ENCODE assay signal across 16 mouse cellular contexts in genomic region chr4:98023245-98023792, GRCm38 (mm10).
A peak's percentile ranks its signal among the peaks of the same experiment; 100 is the strongest.
DNase-seq lines count a peak whose midpoint lies in the region; ATAC-seq and TF ChIP-seq lines count a peak whose summit lies in the region.
"Had no signal": no experiment of that assay in that cellular context is flagged by ENCODE, and none has a peak within 500 bp of the region (broad histone marks: within the 10 kb centered on the region; RNA-seq: fewer than 3 reads in every experiment).

No protein-coding gene starts in this region.

- peak; percentile 77 for ATAC-seq in forebrain, embryonic 13.5 days
- no peak for ATAC-seq in forebrain, embryonic 11.5 days (replicated peaks; ENCODE audit: low FRiP score)
- ATAC-seq in neural tube, embryonic 12.5 days (ENCODE audit: low FRiP score, low read depth), result peak; percentile 67; the same call in 1 of the 2 replicates
- ATAC-seq in neural tube, embryonic 15.5 days (ENCODE audit: low FRiP score), result no peak
- peak; percentile 54; the same call in 1 of the 2 replicates for ATAC-seq in hindbrain, embryonic 14.5 days (ENCODE audit: low FRiP score)
- ATAC-seq in midbrain, postnatal 0 days (ENCODE audit: low FRiP score), result no peak
- ATAC-seq: intestine, postnatal 0 days; liver, postnatal 0 days had no signal

- peaks cover 28% of the 10 kb centered on the region for H3K36me3 ChIP-seq in forebrain, embryonic 13.5 days (ENCODE audit: poor library complexity, severe bottlenecking)
- H3K36me3 ChIP-seq in forebrain, embryonic 11.5 days (ENCODE audit: control insufficient read depth, insufficient read depth, low read length), result no peaks in the 10 kb centered on the region; the same call in 1 of the 2 replicates
- peaks cover 12% of the 10 kb centered on the region for H3K36me3 ChIP-seq in neural tube, embryonic 12.5 days
- no peaks in the 10 kb centered on the region for H3K36me3 ChIP-seq in neural tube, embryonic 15.5 days
- no peaks in the 10 kb centered on the region for H3K36me3 ChIP-seq in hindbrain, embryonic 14.5 days (replicated peaks; ENCODE audit: control insufficient read depth, insufficient read depth)
- H3K36me3 ChIP-seq in midbrain, postnatal 0 days (ENCODE audit: insufficient read depth, low read length), result no peaks in the 10 kb centered on the region
- H3K36me3 ChIP-seq in thymus, adult 2 months (ENCODE audit: control insufficient read depth, insufficient read depth, low read length), result no peaks in the 10 kb centered on the region

- no peaks in the 10 kb centered on the region for H3K27me3 ChIP-seq in forebrain, embryonic 13.5 days
- no peaks in the 10 kb centered on the region for H3K27me3 ChIP-seq in forebrain, embryonic 11.5 days (ENCODE audit: control insufficient read depth, insufficient read depth, low read length)
- H3K27me3 ChIP-seq in neural tube, embryonic 12.5 days (replicated peaks), result no peaks in the 10 kb centered on the region
- H3K27me3 ChIP-seq in neural tube, embryonic 15.5 days (replicated peaks), result no peaks in the 10 kb centered on the region
- H3K27me3 ChIP-seq in hindbrain, embryonic 14.5 days (ENCODE audit: control insufficient read depth, insufficient read depth, low read length), result no peaks in the 10 kb centered on the region
- H3K27me3 ChIP-seq in midbrain, postnatal 0 days (ENCODE audit: insufficient read depth, low read length), result no peaks in the 10 kb centered on the region
- H3K27me3 ChIP-seq in thymus, adult 2 months (ENCODE audit: control insufficient read depth, insufficient read depth, low read length), result no peaks in the 10 kb centered on the region

- H3K4me1 ChIP-seq in forebrain, embryonic 13.5 days, result peaks cover 42% of the 10 kb centered on the region
- H3K4me1 ChIP-seq in forebrain, embryonic 11.5 days (replicated peaks; ENCODE audit: control insufficient read depth, insufficient read depth, low read length), result peaks cover 3% of the 10 kb centered on the region; the same call in 1 of the 2 replicates
- peaks cover 8% of the 10 kb centered on the region; the same call in 1 of the 2 replicates for H3K4me1 ChIP-seq in neural tube, embryonic 12.5 days
- H3K4me1 ChIP-seq in neural tube, embryonic 15.5 days, result peaks cover 6% of the 10 kb centered on the region; the same call in 1 of the 2 replicates
- peaks cover 10% of the 10 kb centered on the region; the same call in 1 of the 2 replicates for H3K4me1 ChIP-seq in hindbrain, embryonic 14.5 days (replicated peaks; ENCODE audit: control insufficient read depth, insufficient read depth, low read length)
- no peaks in the 10 kb centered on the region for H3K4me1 ChIP-seq in midbrain, postnatal 0 days (ENCODE audit: insufficient read depth, low read length)
- H3K4me1 ChIP-seq in thymus, adult 2 months (replicated peaks; ENCODE audit: control insufficient read depth, insufficient read depth, low read length), result peaks cover 6% of the 10 kb centered on the region

- TF ChIP-seq POLR2A in thymus, adult 2 months (IDR thresholded peaks at IDR 0.05; ENCODE audit: control insufficient read depth, extremely low read depth, insufficient read depth, low read length, poor library complexity), result no peak

- H3K9me3 ChIP-seq in forebrain, embryonic 13.5 days (replicated peaks), result no peaks in the 10 kb centered on the region
- no peaks in the 10 kb centered on the region for H3K9me3 ChIP-seq in forebrain, embryonic 11.5 days (ENCODE audit: control insufficient read depth, low read length)
- no peaks in the 10 kb centered on the region for H3K9me3 ChIP-seq in neural tube, embryonic 12.5 days
- no peaks in the 10 kb centered on the region for H3K9me3 ChIP-seq in neural tube, embryonic 15.5 days (replicated peaks)
- no peaks in the 10 kb centered on the region for H3K9me3 ChIP-seq in hindbrain, embryonic 14.5 days (ENCODE audit: control insufficient read depth, low read length)
- H3K9me3 ChIP-seq in midbrain, postnatal 0 days (ENCODE audit: low read length), result no peaks in the 10 kb centered on the region

- no peak overlapping the region for H3K4me3 ChIP-seq in forebrain, embryonic 13.5 days
- H3K4me3 ChIP-seq in forebrain, embryonic 11.5 days (ENCODE audit: low read depth, low read length), result no peak overlapping the region
- H3K4me3 ChIP-seq in neural tube, embryonic 12.5 days, result no peak overlapping the region
- no peak overlapping the region for H3K4me3 ChIP-seq in neural tube, embryonic 15.5 days (replicated peaks)
- H3K4me3 ChIP-seq in hindbrain, embryonic 14.5 days (replicated peaks; ENCODE audit: low read length), result no peak overlapping the region
- H3K4me3 ChIP-seq in midbrain, postnatal 0 days (ENCODE audit: low read depth, low read length), result no peak overlapping the region
- no peak overlapping the region for H3K4me3 ChIP-seq in thymus, adult 2 months (ENCODE audit: control insufficient read depth, insufficient read depth, low read length)
- H3K4me3 ChIP-seq: heart, adult 2 months had no signal

- H3K27ac ChIP-seq in forebrain, embryonic 13.5 days, result peak overlapping the region; percentile 84
- no peak overlapping the region for H3K27ac ChIP-seq in forebrain, embryonic 11.5 days (ENCODE audit: low read depth, low read length)
- H3K27ac ChIP-seq in neural tube, embryonic 12.5 days, result no peak overlapping the region
- H3K27ac ChIP-seq in neural tube, embryonic 15.5 days (replicated peaks), result no peak overlapping the region
- peak overlapping the region; percentile 54; the same call in 1 of the 2 replicates for H3K27ac ChIP-seq in hindbrain, embryonic 14.5 days
- no peak overlapping the region for H3K27ac ChIP-seq in midbrain, postnatal 0 days (ENCODE audit: low read depth, low read length)
- H3K27ac ChIP-seq in thymus, adult 2 months (ENCODE audit: control insufficient read depth, insufficient read depth, low read length), result no peak overlapping the region
- H3K27ac ChIP-seq: heart, adult 2 months had no signal

- H3K9ac ChIP-seq in forebrain, embryonic 13.5 days, result no peak overlapping the region
- H3K9ac ChIP-seq in forebrain, embryonic 11.5 days (ENCODE audit: low read length), result no peak overlapping the region
- H3K9ac ChIP-seq in neural tube, embryonic 12.5 days, result no peak overlapping the region
- H3K9ac ChIP-seq in neural tube, embryonic 15.5 days (replicated peaks), result no peak overlapping the region
- no peak overlapping the region for H3K9ac ChIP-seq in hindbrain, embryonic 14.5 days
- H3K9ac ChIP-seq in midbrain, postnatal 0 days (replicated peaks; ENCODE audit: low read length, poor library complexity, severe bottlenecking), result no peak overlapping the region
- H3K9ac ChIP-seq: liver, postnatal 0 days had no signal

- H3K4me2 ChIP-seq in forebrain, embryonic 13.5 days, result no peak overlapping the region
- H3K4me2 ChIP-seq in forebrain, embryonic 11.5 days (ENCODE audit: low read depth, low read length, severe bottlenecking), result no peak overlapping the region
- H3K4me2 ChIP-seq in neural tube, embryonic 12.5 days (replicated peaks), result no peak overlapping the region
- no peak overlapping the region for H3K4me2 ChIP-seq in neural tube, embryonic 15.5 days
- no peak overlapping the region for H3K4me2 ChIP-seq in hindbrain, embryonic 14.5 days (replicated peaks)
- H3K4me2 ChIP-seq in midbrain, postnatal 0 days (ENCODE audit: low read depth, low read length, poor library complexity, severe bottlenecking), result no peak overlapping the region

- TF ChIP-seq CTCF in midbrain, postnatal 0 days (IDR thresholded peaks at IDR 0.05), result no peak
- TF ChIP-seq CTCF in thymus, adult 2 months (IDR thresholded peaks at IDR 0.05; ENCODE audit: borderline replicate concordance, control insufficient read depth, extremely low read depth, insufficient read depth, low read length, poor library complexity), result no peak

- DNase-seq in forebrain, embryonic 11.5 days (ENCODE audit: low spot score), result no peak
- peak; percentile 49 for DNase-seq in hindbrain, embryonic 14.5 days (ENCODE audit: low spot score)
- DNase-seq in midbrain, postnatal 0 days (ENCODE audit: low spot score), result peak; percentile 61
- no peak for DNase-seq in thymus, adult 2 months
- DNase-seq in gastrocnemius, adult 18-20 months (ENCODE audit: low spot score), result no peak
- DNase-seq: adrenal gland, postnatal 36 days; cerebellum, adult 8-10 months; gastrocnemius, postnatal 10 days; heart, adult 2 months; liver, postnatal 0 days; lung, postnatal 10 days; thymus, postnatal 25 days had no signal

- 27% methylated on average over 6 of the region's 6 CpGs for WGBS in forebrain, embryonic 13.5 days
- WGBS in forebrain, embryonic 11.5 days, result 69% methylated on average over 6 of the region's 6 CpGs
- WGBS in neural tube, embryonic 12.5 days, result 42% methylated on average over 6 of the region's 6 CpGs
- WGBS in neural tube, embryonic 15.5 days, result 30% methylated on average over 6 of the region's 6 CpGs
- whole genome bisulfite sequencing in hindbrain, embryonic 14.5 days, result 36% methylated on average over 6 of the region's 6 CpGs
- WGBS in midbrain, postnatal 0 days, result 33% methylated on average over 6 of the region's 6 CpGs
- 95% methylated on average over 6 of the region's 6 CpGs for WGBS in thymus, adult 2 months

Comparison
In these comparisons a context has a peak if more than half of its experiments do, and no peak if none do; other contexts are left out.
1. ATAC-seq: peak in forebrain, embryonic 13.5 days (single experiment), neural tube, embryonic 12.5 days (single experiment) and hindbrain, embryonic 14.5 days (single experiment); none in forebrain, embryonic 11.5 days (single experiment), neural tube, embryonic 15.5 days (single experiment) and midbrain, postnatal 0 days (single experiment).
2. H3K27ac ChIP-seq: peak in forebrain, embryonic 13.5 days (single experiment) and hindbrain, embryonic 14.5 days (single experiment); none in forebrain, embryonic 11.5 days (single experiment), neural tube, embryonic 12.5 days (single experiment), neural tube, embryonic 15.5 days (single experiment), midbrain, postnatal 0 days (single experiment) and thymus, adult 2 months (single experiment).
3. DNase-seq: peak in hindbrain, embryonic 14.5 days (single experiment) and midbrain, postnatal 0 days (single experiment); none in forebrain, embryonic 11.5 days (single experiment), thymus, adult 2 months (single experiment) and gastrocnemius, adult 18-20 months (single experiment).